Mouse (Mus musculus) heart, postnatal 0 days (tissue): ENCODE measurements around the gene Gm11027.

Experiments
- CTCF ChIP-seq: IDR thresholded peaks from 2 replicates; pipeline ENCODE4 v1.5.1; 2016; ENCODE audit warnings: antibody characterized with exemption, control low read depth, low read depth
- EP300 ChIP-seq: IDR thresholded peaks from 2 replicates; pipeline ENCODE4 v1.6.1; 2016; ENCODE audit warnings: antibody characterized with exemption, low read depth

DNA sequence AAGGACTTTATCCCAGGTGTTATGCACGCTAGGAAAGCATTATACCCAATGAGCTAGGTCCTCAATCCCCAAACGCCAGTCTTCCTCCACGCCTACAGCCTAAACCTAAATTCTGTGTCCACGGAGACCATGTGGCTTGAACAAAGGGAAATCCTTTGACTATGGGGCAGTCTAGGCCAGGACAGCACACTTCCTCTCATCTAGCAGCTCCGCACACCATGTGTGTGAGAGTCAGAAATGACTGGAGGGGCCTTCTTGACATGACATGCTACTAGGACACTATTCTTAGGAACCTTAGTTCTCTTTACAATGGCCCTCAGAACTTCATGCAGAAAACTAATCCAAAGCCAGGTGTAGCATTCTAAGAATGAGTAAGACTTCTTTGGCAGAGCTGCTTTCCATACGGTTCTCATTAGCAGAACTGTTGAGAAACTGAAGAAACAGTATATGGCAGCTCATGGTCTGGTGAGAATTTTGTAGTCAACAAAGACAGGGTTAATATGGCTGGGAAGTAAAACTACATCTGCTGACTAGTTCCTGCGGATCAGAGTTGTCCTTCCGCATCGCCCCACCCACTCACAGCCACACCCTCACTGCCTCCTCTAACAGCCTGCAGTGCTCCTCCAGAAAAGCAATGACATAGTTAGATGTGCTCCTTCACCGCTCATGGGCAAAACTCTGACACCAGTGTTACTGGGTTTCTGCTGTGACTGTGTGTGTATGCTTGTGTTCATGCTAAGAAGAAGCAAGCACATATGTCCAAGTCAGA is 48.7 kb upstream of the Gm11027 start:
- no peak for TF ChIP-seq EP300
- TF ChIP-seq CTCF, result no peak
